Mouse (Mus musculus) cerebral cortex, adult 2 months (tissue): ENCODE data around the gene Tnk1.

Experiments
- WGBS: fragments of 180-500 bp; shearing (Covaris S2); methylation state at CpG from one replicate; pipeline ENCODE4 v1.1.7; 2018; 5-methylcytosine and 5-hydroxymethylcytosine counted together

The Tnk1 gene

DNA sequence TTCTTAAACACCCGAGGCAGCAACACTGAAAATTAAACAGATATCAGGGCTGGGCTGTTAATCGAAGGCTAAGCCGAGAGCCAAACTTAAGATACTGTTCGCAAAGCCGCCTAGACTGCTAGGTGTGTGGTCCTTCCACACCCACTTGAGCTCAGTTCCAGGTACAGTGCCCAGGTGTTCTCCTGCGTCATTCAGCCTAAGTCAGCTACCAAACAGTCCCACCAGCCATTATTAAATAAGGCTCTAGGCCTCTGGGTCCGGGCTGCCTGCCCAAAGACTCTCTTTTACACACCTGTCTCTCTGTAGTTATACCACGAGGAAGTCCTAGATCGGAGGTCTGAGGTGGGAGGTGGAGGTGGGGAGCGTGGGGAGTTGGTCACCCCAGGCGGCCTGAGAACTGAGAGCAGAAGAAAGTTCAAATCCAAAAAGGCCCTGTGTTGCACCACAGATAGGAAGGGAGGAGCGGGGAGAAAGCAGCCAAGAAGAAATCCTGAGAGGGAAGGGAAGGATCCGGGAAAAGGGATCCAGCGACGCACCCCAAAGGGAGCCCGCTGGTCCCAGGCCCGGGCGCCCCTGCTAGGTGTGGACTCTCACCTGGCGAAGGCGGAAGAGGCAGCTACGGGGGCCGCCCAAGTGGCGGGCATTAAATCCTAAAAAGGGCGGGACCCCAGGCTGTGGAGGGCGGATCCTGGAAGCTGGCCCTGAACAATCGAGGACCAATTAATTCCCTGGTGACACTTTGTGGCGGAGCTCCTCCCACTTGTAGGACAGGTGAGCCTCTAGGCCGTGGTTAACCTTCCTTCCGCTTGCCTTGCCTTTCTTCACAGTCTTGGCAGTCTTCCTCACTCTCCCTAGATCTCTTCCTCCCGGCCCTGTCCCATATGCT is at the start of gene Tnk1:
Gene Tnk1 (minus strand): TSS at position 618 of the 886 bp plus-strand sequence.
- WGBS: 53% methylated on average over 29 of the region's 30 CpGs

DNA sequence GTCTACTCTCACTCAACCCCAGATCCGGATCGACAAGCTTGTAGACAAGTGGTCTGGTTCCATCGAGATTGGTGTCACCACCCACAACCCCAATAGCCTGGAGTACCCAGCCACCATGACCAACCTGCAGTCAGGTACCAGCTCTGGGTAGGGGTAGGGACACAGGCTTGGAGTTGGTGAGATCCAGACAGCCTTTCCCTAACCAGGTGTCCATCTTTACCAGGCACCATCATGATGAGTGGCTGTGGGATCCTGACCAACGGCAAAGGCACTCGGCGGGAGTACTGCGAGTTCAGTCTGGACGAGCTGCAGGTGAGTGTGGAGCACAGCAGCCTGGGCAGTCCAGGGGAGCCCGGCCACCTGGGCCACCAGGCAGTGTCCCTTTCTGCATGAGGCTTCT is 45.8 kb upstream of the Tnk1 start:
- WGBS: 97% methylated on average over 9 of the region's 9 CpGs

- WGBS: 76% methylated on average over 13 of the region's 13 CpGs
Observed at GRCm38 (mm10) chr11:69902972-69903371, 44.4 kb upstream of the Tnk1 start.

DNA sequence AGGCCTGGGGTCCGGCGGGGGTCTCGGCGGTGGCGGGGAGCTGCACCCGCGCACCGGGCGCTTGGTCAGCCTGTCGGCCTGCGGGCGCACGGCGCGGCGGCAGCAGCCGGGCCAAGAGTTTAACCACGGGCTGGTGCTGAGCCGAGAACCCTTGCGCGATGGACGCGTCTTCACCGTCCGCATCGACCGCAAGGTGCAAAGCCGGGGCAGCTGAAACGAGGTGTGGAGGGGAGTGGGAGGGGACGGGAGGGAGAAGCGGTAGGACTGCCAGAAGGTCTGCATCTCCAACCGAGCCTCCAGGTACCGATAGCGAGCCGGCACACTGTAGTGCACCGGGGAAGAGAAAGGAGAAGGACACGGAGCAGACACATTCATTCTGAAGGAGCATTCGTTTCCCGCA is 43.5 kb upstream of the Tnk1 start:
- under 1% methylated on average over 39 of the region's 39 CpGs for WGBS

DNA sequence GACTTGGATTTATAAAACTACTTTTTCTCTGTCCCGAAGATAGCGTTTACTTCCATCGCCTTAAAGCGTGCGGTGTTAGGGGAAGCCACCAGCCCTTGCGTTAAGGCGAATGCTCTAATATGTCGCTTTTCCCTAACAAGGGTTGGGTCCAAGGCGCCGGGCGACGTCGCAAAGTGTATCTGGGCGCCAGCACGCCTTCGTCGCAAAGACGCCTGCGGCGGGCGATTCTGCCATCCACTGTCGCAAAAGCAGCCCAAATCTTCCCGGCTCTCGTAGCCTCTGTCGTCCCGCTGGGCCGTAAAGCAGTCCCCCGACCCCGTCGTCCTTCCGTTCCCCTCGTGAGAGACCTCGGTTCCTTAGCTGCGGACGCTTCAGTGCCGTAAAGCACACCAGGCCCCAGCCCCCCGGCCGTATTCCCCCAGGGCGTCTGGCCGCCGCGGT is 42.9 kb upstream of the Tnk1 start:
- WGBS: under 1% methylated on average over 42 of the region's 42 CpGs

- 1% methylated on average over 38 of the region's 38 CpGs for WGBS
Observed at GRCm38 (mm10) chr11:69900471-69901405, 42.2 kb upstream of the Tnk1 start, which contains the start of the genes 2810408A11Rik and Neurl4. Gene 2810408A11Rik (minus strand): TSS chr11:69900987. Gene Neurl4 (plus strand): TSS chr11:69901072.

GRCm38 (mm10) chr11:69899870-69900269 is 41.3 kb upstream of the Tnk1 start:
- WGBS: 29% methylated on average over 4 of the region's 4 CpGs

DNA sequence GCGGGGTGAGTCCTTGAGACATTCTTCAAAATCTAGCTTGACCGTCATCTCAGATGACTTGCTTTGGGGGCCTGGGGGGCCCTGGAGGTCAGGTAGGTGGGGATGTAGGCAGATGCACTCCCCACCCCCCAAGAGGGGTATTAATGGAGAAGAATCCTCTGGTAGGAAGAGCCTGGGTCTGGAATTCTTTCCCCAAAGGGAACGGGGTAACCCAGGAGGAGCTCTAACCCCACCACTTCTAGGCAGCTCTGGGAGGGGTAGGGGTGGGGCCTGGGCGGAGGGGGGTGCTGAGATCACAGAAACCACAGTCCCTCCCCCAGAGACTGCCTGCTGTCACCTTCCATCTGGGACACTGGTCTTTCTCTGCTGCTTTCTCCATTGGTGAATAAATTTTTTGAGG is 36.8 kb upstream of the Tnk1 start, which contains the start of gene Acap1:
Gene Acap1 (minus strand): TSS at position 249 of the 400 bp plus-strand sequence.
- 70% methylated on average over 4 of the region's 4 CpGs for WGBS

DNA sequence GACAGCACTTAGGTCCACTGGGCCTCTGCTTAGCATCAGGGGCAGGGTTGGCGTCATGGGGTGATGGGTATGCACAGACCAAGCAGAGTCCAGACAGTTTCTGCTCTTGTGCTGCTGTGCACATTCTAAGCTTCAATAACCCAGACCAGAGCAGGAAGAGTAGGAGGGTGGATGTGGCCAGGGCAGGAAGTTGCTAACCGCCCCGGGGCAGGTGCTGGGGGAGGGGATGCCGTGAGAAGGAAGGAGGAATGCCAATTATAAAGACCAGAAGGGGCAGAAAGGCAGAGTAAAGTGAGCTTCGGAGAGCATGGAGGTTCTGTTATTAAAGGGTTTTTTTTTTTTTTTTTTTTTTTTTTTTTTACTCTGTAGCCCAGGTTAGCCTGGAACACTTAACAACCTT is 36.1 kb upstream of the Tnk1 start:
- WGBS: 75% methylated on average over 5 of the region's 5 CpGs

DNA sequence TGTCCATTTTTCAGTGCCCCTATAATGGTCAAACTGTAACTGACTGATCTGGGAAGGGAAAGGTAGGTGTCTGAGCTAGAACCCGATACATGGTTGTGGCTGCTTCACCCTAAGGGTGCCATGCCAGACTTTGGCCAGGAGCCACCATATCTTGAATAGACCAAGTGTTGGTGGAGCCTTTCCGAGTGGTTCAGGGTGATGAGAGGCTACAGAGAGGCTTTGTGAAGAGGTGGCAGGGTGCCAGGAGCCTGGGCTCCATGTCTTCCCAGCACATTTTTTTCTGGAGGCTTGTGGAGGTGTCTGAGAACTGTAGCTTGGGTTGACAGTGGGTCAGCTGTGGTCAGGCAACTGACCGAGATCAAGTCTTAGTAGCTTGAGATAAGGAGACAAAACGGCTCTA is 33.0 kb upstream of the Tnk1 start:
- WGBS: 54% methylated on average over 4 of the region's 4 CpGs

- WGBS: 68% methylated on average over 8 of the region's 8 CpGs
Observed at GRCm38 (mm10) chr11:69886907-69887635, 28.5 kb upstream of the Tnk1 start.

DNA sequence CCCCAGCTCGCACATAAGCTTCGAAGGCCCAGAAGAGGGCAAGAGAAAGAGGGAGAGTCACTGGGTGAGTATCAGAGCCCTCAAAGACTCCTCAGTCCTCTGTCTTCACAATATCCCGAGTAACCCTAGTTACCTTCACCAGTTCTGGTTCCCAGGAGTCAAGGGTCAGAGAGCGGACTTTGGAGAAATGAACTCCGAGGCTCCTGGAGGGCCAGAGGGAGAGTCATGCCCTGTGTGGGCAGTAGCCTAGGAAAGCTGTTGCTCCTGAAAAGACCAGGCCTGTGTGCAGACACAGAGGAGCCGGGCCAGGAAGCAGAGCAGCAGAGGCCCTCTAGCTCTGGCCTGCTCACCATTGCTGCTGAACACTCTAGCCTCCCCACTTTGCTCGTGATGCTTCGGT is 26.1 kb upstream of the Tnk1 start:
- 84% methylated on average over 8 of the region's 8 CpGs for WGBS

DNA sequence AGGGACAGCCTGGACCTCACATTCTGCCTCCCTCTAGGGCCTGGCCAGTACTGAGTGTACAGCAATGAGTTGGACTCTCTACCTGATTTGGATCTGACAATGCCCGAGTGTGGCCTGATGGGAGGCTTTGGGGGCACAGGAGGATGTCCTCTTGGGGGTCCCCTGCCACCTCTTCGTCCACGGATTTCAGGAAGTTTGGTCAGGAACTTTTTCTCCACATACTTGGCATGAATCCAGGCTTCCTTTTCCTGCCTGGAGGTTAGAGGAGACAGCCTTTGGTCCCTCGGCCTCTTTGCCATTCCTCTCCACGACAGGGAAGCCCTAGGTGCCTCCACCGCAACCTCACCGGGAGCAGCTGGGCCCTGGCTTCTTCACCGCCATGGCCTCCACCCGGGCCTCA is 25.7 kb upstream of the Tnk1 start:
- 79% methylated on average over 9 of the region's 9 CpGs for WGBS

GRCm38 (mm10) chr11:69883527-69884151 is 25.1 kb upstream of the Tnk1 start:
- 88% methylated on average over 8 of the region's 8 CpGs for whole genome bisulfite sequencing

GRCm38 (mm10) chr11:69883066-69883465 is 24.5 kb upstream of the Tnk1 start:
- 70% methylated on average over 4 of the region's 4 CpGs for WGBS

- WGBS: 65% methylated on average over 21 of the region's 21 CpGs
Observed at GRCm38 (mm10) chr11:69881787-69882670, 23.5 kb upstream of the Tnk1 start.

DNA sequence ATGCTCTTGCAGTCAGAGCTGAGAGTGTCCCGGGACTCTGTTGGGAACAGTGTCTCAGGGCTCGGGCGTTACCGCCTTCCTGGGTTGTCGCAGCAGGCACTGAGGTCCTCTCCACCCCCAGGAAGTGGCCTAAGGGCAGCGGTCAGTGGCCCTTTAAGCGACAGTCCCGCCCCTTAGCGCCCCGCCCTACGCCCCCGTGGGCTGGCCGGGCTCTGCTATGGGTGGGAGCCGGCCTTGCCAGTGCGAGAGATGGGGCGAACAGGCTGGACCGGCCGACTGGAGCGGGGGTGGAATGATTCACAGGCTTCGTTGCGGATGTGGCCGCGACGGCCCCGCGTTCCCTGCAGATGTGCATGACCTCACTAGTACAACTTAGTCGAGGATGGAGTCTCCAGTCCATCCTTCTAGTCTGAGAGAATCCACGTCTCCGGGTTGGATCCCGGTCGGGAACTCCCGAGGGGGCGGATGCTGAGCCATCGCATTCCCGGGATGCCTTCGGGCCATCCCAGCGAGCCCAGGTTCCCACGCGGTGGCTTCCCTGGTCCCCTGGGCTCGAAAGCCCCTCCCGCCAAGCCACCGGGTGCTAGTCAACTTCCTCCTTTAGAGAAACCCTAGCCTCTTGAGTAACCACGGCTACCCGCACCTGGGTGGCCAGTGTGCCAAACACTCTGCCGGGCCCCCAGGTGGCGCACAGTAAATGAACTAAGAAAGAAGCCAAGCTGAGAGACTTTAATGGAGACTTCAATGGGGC is 22.5 kb upstream of the Tnk1 start, which contains the start of gene Kctd11:
Gene Kctd11 (minus strand): TSS at position 554 of the 751 bp plus-strand sequence.
- under 1% methylated on average over 46 of the region's 46 CpGs for WGBS

DNA sequence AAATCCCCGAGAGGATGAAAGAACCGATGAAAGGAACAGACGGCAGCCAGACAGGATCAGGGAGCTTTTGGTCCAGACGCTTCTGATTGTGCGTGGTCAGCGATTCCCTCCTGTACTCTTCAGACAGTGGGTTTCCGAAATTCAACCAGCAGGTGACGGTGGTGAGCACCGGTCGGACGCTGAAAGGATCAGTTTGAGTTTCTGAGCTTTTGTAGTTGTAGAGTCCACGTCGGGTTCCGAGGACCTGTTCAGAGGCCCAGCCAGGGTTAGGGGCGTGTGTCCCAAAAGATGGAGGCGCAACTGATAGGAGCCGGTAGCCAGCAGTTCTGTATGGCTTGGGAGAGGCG is 21.9 kb upstream of the Tnk1 start:
- 2% methylated on average over 18 of the region's 18 CpGs for WGBS

GRCm38 (mm10) chr11:69879711-69880110 is 21.2 kb upstream of the Tnk1 start:
- WGBS: 67% methylated on average over 15 of the region's 15 CpGs
